Mouse (Mus musculus): ENCODE measurements around the gene Wipi2. TPM values are rescaled to one million over a fixed set of nuclear protein-coding genes. Genes with fewer than 3 reads are reported as not detected.
A peak's percentile ranks its signal among the peaks of the same experiment; 100 is the strongest.

Wipi2 gene
- polyA plus RNA-seq, 1 experiment from 2014 or later, result 58.2 TPM

DNA sequence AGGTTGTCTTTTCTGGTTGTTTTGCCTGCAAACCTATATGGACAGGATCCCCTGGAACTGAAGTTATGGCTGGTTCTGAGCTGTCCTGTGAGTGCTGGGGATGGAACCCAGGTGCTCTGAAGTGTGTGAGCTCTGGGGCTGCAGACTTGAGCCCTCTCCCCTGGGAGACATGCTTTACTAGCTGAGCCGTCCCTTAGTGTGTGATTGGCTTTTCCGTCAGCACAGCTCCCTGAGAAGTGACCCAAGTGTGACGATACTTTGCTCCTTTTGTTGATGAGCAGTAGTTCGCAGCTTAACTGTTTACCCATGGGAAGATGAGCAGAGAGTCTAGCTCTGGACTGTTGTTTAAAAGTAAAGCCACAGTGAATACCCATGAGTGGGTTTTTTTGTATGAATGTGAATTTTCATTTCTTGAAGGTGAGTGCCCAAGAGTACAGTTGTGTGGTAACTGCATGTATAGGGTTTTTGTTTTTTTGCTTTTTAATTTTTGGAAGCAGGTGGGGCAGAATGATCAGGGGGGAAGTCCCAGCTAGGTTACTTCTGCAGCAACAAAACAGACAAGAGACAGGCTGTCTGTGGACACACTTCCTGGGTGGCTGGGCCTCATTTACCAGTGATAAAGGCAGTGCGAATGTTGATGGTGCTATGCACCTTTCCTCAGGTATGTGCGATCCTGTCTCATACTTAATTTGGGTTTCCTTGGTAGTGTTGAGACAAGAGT, 14.0 kb downstream of the Wipi2 start:
- H3K27me3 ChIP-seq (ENCODE audit: poor library complexity, severe bottlenecking), result no peaks in the 10 kb centered on the region
- H3K9me3 ChIP-seq, result no peaks in the 10 kb centered on the region
- 91% methylated on average over 6 of the region's 6 CpGs for WGBS
- peaks cover 87% of the 10 kb centered on the region for H3K36me3 ChIP-seq (replicated peaks)
- no peak overlapping the region for H3K27ac ChIP-seq
- no peak for DNase-seq (ENCODE audit: extremely low spot score, low spot score)
- no peaks in the 10 kb centered on the region for H3K4me1 ChIP-seq
- H3K4me3 ChIP-seq, result no peak overlapping the region

DNA sequence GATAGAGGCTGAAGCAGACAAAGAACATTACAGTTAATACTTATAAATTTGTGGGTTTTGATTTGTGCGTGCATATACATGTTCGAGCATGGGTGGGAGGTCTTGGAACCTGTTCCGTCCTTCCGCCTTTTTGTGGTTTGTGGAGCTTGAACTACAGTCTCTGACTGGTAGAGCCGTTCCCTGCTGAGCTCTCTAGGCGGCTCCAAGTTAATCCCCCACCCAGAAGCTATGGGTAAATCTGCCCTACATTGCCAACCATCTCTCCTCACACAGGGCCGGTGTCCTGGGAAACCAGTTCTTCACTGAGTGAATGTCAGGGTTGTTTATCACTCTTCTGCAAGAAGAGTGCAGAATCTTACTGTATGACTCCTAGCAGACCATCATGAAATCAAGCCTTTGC, 20.7 kb downstream of the Wipi2 start:
- WGBS, result 83% methylated on average over 7 of the region's 7 CpGs
- H3K27me3 ChIP-seq (ENCODE audit: poor library complexity, severe bottlenecking), result no peaks in the 10 kb centered on the region
- no peak for DNase-seq (ENCODE audit: extremely low spot score, low spot score)
- H3K4me3 ChIP-seq, result no peak overlapping the region
- H3K4me1 ChIP-seq, result peaks cover 8% of the 10 kb centered on the region
- peaks cover 33% of the 10 kb centered on the region for H3K36me3 ChIP-seq (replicated peaks)
- H3K27ac ChIP-seq, result no peak overlapping the region
- no peaks in the 10 kb centered on the region for H3K9me3 ChIP-seq

DNA sequence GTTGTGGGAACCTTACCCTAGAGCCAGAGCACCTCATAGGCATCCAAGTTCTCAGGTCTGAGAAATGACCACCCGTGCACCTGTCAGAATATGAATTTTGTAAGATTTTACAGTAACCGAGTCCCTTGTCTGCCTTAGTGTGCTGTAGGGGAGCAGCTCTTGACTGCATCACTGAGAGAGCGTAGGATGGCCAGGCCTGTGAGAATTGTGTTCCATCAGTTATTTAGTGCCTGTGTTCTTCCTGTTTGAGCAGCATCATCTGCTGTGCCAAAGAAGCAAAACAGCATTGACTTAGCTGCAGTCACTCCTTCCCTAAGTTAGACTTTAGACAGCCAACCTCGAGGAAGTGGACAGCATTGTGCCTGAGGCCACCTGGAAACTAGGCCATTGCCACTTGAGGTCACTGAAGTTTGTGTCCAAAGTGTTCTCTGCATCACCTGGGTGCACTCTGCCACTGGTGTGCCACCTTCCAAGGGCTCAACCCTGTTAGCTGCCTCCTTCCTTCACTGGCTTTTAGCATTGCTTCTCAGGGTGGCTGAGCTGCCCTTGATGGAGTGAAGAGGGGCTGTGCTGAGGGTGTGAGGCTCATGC, 22.1 kb downstream of the Wipi2 start:
- Histone ChIP-seq H3K36me3 (replicated peaks) (peaks cover 22% of the 10 kb centered on the region), H3K27ac (0 out of 2 replicates have a peak overlapping the region, but pooled peaks have one; percentile 12), H3K4me3 (no peak overlapping the region), H3K27me3 (ENCODE audit: poor library complexity, severe bottlenecking) (no peaks in the 10 kb centered on the region), H3K4me1 (peaks cover 8% of the 10 kb centered on the region), H3K9me3 (no peaks in the 10 kb centered on the region)
- no peak for DNase-seq (ENCODE audit: extremely low spot score, low spot score)
- WGBS, result 89% methylated on average over 4 of the region's 4 CpGs

DNA sequence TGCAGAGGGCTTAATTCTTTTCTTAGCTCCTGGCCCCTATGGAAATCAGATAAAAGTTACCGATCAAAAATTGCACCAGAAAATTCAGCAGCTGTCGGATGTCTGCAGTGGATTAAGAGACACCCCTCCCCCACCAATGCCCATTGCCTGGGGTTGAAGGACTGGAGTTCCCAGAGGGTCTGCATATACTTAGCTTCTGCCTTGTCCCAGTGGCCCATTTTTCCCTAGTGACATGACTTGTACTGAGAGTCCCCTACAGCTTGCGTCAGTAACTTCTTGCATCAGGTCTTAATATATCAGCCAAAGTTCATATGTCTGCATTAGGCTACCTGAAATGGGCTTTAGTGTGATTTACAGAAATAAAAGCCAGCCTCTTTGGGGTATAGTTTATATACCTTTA, 22.9 kb downstream of the Wipi2 start:
- Histone ChIP-seq H3K27ac (no peak overlapping the region; the same call in 1 of the 2 replicates), H3K36me3 (replicated peaks) (peaks cover 21% of the 10 kb centered on the region), H3K9me3 (no peaks in the 10 kb centered on the region), H3K4me3 (no peak overlapping the region), H3K27me3 (ENCODE audit: poor library complexity, severe bottlenecking) (no peaks in the 10 kb centered on the region), H3K4me1 (peaks cover 8% of the 10 kb centered on the region)
- no peak for DNase-seq (ENCODE audit: extremely low spot score, low spot score)
- 74% methylated on average over 3 of the region's 3 CpGs for WGBS

DNA sequence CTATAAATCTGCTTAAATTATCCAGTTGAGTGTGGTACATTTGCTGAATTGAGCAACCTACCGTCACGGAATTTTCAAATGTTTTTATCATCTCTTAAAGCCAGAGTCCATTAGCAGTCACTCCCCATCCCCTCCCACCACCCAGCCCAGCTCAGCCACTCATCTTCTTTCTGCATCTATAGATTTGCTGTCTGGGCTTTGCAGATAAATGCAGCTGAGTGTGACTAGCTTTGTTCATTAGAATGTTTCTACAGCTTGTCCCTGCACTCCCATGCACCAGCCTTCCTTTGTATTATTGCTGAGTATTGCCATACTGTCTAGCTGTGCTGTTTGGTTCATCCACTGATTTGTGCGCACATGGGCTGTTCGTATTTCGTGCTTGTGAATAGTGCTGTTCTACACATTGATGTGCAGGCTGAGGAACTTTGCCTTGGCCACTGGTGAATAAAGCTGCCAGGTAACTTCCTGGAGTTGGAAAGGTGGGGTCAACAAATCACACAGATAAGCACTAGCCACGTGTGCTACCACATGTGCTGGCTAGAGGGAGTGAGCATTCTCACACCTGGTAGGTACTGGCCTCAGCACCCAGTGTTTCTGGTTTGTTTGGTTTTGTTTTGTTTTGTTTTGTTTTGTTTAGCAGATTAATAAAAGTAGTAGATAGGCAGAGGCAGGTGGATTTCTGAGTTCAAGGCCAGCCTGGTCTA, 23.4 kb downstream of the Wipi2 start:
- no peak for DNase-seq (ENCODE audit: extremely low spot score, low spot score)
- 90% methylated on average over 6 of the region's 6 CpGs for WGBS
- Histone ChIP-seq H3K27ac (no peak overlapping the region), H3K4me1 (peaks cover 8% of the 10 kb centered on the region), H3K4me3 (no peak overlapping the region), H3K27me3 (ENCODE audit: poor library complexity, severe bottlenecking) (no peaks in the 10 kb centered on the region), H3K9me3 (no peaks in the 10 kb centered on the region), H3K36me3 (replicated peaks) (peaks cover 24% of the 10 kb centered on the region)

DNA sequence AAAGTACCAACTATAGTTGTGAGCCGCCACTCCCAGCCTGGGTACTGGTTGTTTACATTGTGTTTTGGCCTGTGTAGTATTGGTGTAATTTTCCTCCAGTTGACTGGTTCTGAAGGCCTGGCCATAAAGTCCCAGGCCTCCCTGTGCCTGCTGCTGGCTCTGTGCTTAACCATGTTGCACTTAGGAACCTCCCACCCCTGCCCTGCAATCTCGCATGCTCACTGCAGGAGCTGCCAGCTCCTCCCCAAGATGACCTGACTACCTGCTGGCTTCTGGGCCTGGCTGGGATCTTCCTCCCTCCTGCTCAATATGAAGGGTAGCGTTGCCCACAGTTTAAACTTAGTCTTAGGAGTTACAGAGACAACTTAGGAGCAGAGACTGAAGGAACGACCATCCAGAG, 24.8 kb downstream of the Wipi2 start:
- H3K36me3 ChIP-seq (replicated peaks), result peaks cover 29% of the 10 kb centered on the region
- no peaks in the 10 kb centered on the region for H3K27me3 ChIP-seq (ENCODE audit: poor library complexity, severe bottlenecking)
- no peak for DNase-seq (ENCODE audit: extremely low spot score, low spot score)
- H3K27ac ChIP-seq, result no peak overlapping the region; the same call in 1 of the 2 replicates
- 86% methylated on average over 4 of the region's 4 CpGs for WGBS
- no peaks in the 10 kb centered on the region for H3K9me3 ChIP-seq
- peaks cover 8% of the 10 kb centered on the region for H3K4me1 ChIP-seq
- H3K4me3 ChIP-seq, result no peak overlapping the region

DNA sequence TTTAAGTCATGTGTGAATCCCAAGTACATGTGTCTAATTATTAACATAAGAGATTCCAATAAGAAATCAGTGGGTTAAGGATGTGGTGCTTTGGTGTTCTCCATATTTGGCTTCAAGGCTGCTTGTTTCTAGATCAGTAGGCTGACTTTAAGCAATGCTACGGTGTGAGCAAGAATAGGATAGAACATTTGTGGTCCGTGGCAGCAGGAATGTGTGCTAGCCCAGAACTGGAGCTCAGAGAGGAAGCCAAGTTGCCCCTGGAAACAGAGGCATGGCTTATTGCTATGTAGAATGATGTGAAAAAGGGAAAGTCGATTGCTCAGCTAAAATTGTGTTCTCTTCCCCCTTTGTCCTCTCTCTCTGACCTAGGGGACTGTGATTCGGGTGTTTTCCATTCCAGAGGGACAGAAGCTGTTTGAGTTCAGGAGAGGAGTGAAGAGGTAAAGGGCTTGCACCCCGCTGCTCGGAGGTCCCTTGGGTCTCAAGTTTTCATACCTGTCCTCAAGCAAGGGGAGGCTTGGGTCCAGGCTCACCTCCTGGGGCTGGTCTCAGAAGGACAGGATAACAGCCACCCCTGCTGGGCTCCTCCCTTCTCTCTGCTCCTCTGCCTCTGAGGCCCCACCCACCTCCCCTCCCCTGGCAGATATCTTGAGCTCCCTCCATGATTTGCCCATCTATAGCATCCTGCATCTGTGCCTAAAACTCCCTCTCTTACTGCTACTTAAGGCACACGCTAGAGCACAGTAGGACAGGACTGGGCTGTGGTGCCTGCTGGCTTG, 33.3 kb downstream of the Wipi2 start:
- DNase-seq (ENCODE audit: extremely low spot score, low spot score), result no peak
- peaks cover 100% of the 10 kb centered on the region for H3K36me3 ChIP-seq (replicated peaks)

DNA sequence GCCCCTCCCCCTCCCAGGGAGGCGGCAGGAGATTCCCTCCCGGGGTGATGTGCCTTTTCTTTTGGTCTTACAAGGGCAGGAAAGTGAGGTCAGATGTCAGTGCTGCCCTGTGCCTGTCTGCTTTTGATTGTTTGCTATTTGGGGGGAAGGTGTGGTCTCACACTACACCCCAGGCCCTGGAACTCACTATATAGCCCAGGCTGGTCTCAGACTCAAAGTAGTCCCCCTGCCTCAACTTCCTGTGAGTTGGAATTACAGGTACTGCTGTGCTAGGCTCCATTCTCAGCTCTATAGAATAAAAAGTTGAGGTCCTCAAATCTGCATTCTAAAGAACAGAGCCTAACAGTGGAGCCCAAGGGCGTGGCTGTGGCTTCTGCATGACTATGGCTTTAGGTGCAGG, 40.4 kb downstream of the Wipi2 start:
- no peaks in the 10 kb centered on the region for H3K4me1 ChIP-seq
- WGBS, result 34% methylated on average over 3 of the region's 3 CpGs

More for the DNA sequence above, 33.3 kb downstream of the Wipi2 start:
- Histone ChIP-seq H3K27ac (no peak overlapping the region), H3K27me3 (ENCODE audit: poor library complexity, severe bottlenecking) (no peaks in the 10 kb centered on the region), H3K4me1 (no peaks in the 10 kb centered on the region), H3K9me3 (no peaks in the 10 kb centered on the region), H3K4me3 (no peak overlapping the region)
- WGBS, result 87% methylated on average over 7 of the region's 7 CpGs

DNA sequence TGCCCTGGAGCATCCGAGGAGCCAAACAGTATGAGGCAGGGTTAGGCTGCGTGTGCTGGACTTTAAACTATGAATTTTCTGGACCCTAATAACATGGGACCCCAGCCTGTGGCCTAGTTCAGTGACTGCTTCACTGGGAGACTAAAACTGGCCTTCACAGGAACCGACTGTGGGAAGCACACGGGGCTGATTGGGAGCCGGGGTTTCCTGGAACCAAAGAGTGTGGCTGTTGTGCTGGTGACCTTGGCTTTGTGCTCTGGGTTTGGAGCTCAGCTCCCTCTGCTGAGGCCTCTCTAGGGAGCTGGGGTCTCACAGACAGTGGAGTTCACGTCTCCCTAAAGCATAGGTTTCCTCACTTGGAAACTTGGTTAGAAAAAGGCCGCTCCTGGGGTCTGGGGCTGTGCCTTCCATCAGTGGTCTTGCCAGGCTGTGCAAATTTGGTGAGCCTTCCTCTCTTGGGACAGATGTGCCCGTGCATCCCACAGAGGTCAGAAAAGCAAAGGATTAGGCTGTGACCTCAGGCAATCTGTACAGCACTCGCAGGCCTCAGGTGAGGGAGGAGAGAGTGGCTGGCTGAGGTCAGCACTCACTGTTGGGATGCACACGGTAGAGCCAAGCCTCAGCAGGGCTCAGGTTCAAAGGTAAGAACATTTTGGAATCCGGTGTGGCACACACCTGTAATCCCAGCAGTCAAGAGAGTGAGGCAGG, 41.2 kb downstream of the Wipi2 start:
- Histone ChIP-seq H3K27ac (no peak overlapping the region), H3K36me3 (replicated peaks) (peaks cover 83% of the 10 kb centered on the region), H3K27me3 (ENCODE audit: poor library complexity, severe bottlenecking) (no peaks in the 10 kb centered on the region), H3K9me3 (no peaks in the 10 kb centered on the region), H3K4me1 (no peaks in the 10 kb centered on the region), H3K4me3 (no peak overlapping the region)
- WGBS, result 87% methylated on average over 11 of the region's 11 CpGs
- no peak for DNase-seq (ENCODE audit: extremely low spot score, low spot score)

More for the DNA sequence above, 40.4 kb downstream of the Wipi2 start:
- Histone ChIP-seq H3K27ac (no peak overlapping the region), H3K36me3 (replicated peaks) (peaks cover 91% of the 10 kb centered on the region), H3K4me3 (no peak overlapping the region), H3K9me3 (no peaks in the 10 kb centered on the region), H3K27me3 (ENCODE audit: poor library complexity, severe bottlenecking) (no peaks in the 10 kb centered on the region)
- no peak for DNase-seq (ENCODE audit: extremely low spot score, low spot score)

DNA sequence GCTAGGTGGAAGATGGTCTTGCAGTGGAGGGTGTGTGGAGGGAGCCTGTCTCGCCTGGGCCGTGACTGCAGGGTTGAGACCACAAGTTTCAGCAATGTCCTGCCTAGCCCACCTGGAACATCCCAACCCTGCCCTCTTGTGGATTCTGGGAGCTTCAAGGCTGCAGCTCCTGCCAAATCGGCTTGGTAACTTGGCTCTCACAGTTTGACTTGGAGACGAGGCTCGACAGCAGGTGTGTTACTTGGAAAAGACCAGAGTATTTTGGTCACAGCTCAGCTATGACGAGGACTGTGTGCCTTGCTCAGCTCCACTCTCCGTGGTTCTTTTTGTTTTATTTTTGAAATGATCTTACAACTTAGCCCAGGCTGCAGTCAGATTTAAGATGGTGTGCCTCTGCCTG, 42.2 kb downstream of the Wipi2 start:
- Histone ChIP-seq H3K27me3 (ENCODE audit: poor library complexity, severe bottlenecking) (no peaks in the 10 kb centered on the region), H3K4me1 (no peaks in the 10 kb centered on the region), H3K27ac (no peak overlapping the region), H3K9me3 (no peaks in the 10 kb centered on the region), H3K36me3 (replicated peaks) (peaks cover 73% of the 10 kb centered on the region), H3K4me3 (no peak overlapping the region)
- DNase-seq (ENCODE audit: extremely low spot score, low spot score), result no peak
- 87% methylated on average over 7 of the region's 7 CpGs for WGBS

DNA sequence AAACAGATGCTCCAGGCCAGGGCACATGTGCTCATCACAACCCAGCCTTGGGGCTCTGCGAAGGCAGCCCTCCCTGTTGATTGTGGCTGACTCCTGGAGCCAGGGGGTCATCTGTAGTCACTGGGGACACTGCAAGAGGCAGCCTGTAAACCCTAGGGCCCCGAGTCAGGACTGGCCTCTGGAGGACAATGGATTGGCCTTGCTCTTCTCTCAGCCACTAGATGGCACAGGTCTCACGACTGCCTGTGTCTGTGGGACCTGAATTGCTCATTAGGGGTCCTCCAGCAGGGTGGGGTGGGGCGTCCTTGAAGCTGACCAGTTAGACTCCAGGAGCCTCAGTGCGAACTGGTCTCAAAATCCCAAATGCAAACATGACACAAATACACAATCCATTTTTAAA, 45.6 kb downstream of the Wipi2 start:
- DNase-seq (ENCODE audit: extremely low spot score, low spot score), result peak; percentile 23
- 25% methylated on average over 5 of the region's 5 CpGs for WGBS
- no peak overlapping the region for H3K4me3 ChIP-seq
- no peak overlapping the region for H3K27ac ChIP-seq
- no peaks in the 10 kb centered on the region for H3K9me3 ChIP-seq
- H3K27me3 ChIP-seq (ENCODE audit: poor library complexity, severe bottlenecking), result no peaks in the 10 kb centered on the region
- H3K4me1 ChIP-seq, result no peaks in the 10 kb centered on the region
- peaks cover 39% of the 10 kb centered on the region for H3K36me3 ChIP-seq (replicated peaks)

DNA sequence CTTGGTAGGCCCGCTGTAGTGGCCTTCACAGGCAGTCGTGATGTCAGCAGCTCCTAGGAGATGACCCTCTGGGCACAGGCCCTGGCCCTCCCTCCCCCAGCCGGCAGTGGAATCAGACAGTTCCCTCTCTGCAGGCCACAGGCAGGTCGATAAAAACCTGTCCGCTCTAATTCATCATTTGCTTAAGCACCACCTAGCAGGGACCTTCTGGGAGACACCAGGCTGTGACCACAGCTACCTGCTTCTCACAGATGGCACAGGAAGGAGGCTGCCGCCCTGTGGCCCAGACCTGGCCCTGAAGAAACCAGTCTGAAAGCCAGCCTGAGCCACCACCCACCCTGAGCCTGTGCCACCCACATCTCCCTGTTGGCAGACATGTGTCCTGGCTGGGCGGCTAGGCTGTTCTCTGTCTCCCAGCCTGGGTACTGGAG, 50.7 kb downstream of the Wipi2 start:
- no peak overlapping the region for H3K27ac ChIP-seq
- WGBS, result 78% methylated on average over 7 of the region's 7 CpGs

More for the DNA sequence above, 50.7 kb downstream of the Wipi2 start:
- Histone ChIP-seq H3K9me3 (peaks cover 4% of the 10 kb centered on the region; the same call in 1 of the 2 replicates), H3K4me1 (no peaks in the 10 kb centered on the region), H3K27me3 (ENCODE audit: poor library complexity, severe bottlenecking) (no peaks in the 10 kb centered on the region), H3K36me3 (replicated peaks) (no peaks in the 10 kb centered on the region), H3K4me3 (no peak overlapping the region)
- no peak for DNase-seq (ENCODE audit: extremely low spot score, low spot score)
